13 mouse cellular contexts compared by ENCODE assay signal in the genomic region with DNA sequence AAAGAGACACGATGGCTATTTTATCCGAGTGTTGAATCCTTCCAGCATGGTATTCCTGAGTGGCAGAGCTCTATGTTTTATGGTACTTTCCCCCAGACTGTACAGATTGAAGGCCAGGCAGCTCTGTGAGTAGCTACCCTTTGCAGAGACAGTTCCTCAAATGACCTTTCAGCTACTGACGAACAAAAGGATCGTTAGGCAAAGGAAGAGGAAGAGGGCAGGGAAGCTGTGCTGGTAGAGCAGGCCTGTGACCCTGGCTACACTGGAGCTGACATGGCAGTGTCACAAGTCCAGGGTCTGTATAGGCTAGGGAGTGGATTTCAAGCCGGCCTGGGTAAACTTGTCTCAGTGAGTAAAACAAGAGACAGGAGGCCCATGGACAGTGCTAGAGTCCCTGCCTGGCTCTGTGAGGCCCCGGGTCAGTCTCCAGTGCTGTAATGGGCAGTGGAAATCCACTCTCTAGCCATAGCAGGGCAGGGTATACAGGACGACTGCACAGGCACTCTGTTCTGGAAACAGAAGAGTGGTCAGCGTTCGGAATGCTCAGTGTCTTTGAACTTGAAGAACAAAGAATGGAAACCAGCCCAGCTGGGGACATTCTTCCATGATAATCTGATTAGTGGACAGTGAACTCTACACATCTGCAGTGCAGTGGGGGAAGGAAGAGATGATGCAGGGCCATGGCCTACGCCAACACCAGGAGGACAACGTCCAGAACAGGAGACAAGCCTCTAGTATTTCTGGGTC. TPM values are rescaled to one million over a fixed set of nuclear protein-coding genes. Genes with fewer than 3 reads are reported as not detected.
DNase-seq lines count a peak whose midpoint lies in the region; ATAC-seq and TF ChIP-seq lines count a peak whose summit lies in the region.
"Had no signal": no experiment of that assay in that cellular context is flagged by ENCODE, and none has a peak within 500 bp of the region (broad histone marks: within the 10 kb centered on the region; RNA-seq: fewer than 3 reads in every experiment).

No protein-coding gene starts in this region.

- H3K36me3 ChIP-seq in heart, embryonic 15.5 days = no peaks in the 10 kb centered on the region
- H3K36me3 ChIP-seq in heart, embryonic 11.5 days (ENCODE audit: control insufficient read depth, insufficient read depth, low read length) = no peaks in the 10 kb centered on the region
- no peaks in the 10 kb centered on the region for H3K36me3 ChIP-seq in lung, postnatal 0 days (ENCODE audit: insufficient read depth, low read length)
- no peaks in the 10 kb centered on the region for H3K36me3 ChIP-seq in embryonic facial prominence, embryonic 10.5 days (replicated peaks)
- H3K36me3 ChIP-seq: neural tube, embryonic 13.5 days had no signal

- H3K4me2 ChIP-seq in heart, embryonic 15.5 days = no peak overlapping the region
- no peak overlapping the region for H3K4me2 ChIP-seq in heart, embryonic 11.5 days
- no peak overlapping the region for H3K4me2 ChIP-seq in lung, postnatal 0 days (replicated peaks; ENCODE audit: low read depth, low read length)
- H3K4me2 ChIP-seq: neural tube, embryonic 13.5 days had no signal

- H3K9me3 ChIP-seq in heart, embryonic 15.5 days (replicated peaks) = no peaks in the 10 kb centered on the region
- no peaks in the 10 kb centered on the region for H3K9me3 ChIP-seq in heart, embryonic 11.5 days (replicated peaks; ENCODE audit: control insufficient read depth, low read length)
- H3K9me3 ChIP-seq in lung, postnatal 0 days (ENCODE audit: low read length) = no peaks in the 10 kb centered on the region
- H3K9me3 ChIP-seq in embryonic facial prominence, embryonic 10.5 days = no peaks in the 10 kb centered on the region
- H3K9me3 ChIP-seq: neural tube, embryonic 13.5 days had no signal

- no peak for TF ChIP-seq EP300 in lung, postnatal 0 days (IDR thresholded peaks at IDR 0.05)

- no peak for TF ChIP-seq CTCF in lung, postnatal 0 days (IDR thresholded peaks at IDR 0.05)

- 52% methylated on average over 11 of the region's 11 CpGs for WGBS in heart, embryonic 15.5 days
- 53% methylated on average over 11 of the region's 11 CpGs for WGBS in heart, embryonic 11.5 days (ENCODE audit: insufficient replicate concordance)
- 61% methylated on average over 11 of the region's 11 CpGs for WGBS in lung, postnatal 0 days
- WGBS in embryonic facial prominence, embryonic 10.5 days = 73% methylated on average over 11 of the region's 11 CpGs

- H3K4me1 ChIP-seq in heart, embryonic 15.5 days (replicated peaks) = peaks cover 16% of the 10 kb centered on the region
- H3K4me1 ChIP-seq in heart, embryonic 11.5 days (ENCODE audit: control insufficient read depth, insufficient read depth, low read length) = peaks cover 25% of the 10 kb centered on the region
- peaks cover under 1% of the 10 kb centered on the region; the same call in 1 of the 2 replicates for H3K4me1 ChIP-seq in lung, postnatal 0 days (ENCODE audit: insufficient read depth, low read depth, low read length)
- H3K4me1 ChIP-seq in embryonic facial prominence, embryonic 10.5 days = peaks cover 36% of the 10 kb centered on the region

- ATAC-seq in heart, embryonic 15.5 days (replicated peaks; ENCODE audit: insufficient number of reproducible peaks, insufficient read depth, low FRiP score, low read depth) = no peak
- no peak for ATAC-seq in heart, embryonic 11.5 days (replicated peaks; ENCODE audit: insufficient number of reproducible peaks, low FRiP score, low TSS enrichment)
- ATAC-seq in lung, postnatal 0 days = 0 out of 2 replicates have a peak, but pooled peaks have one; percentile 25
- peak; percentile 94 for ATAC-seq in megakaryocyte, adult 5-6 weeks (ENCODE audit: poor library complexity, severe bottlenecking)
- ATAC-seq: intestine, embryonic 16.5 days had no signal

- H3K4me3 ChIP-seq in heart, embryonic 15.5 days = no peak overlapping the region
- H3K4me3 ChIP-seq in heart, embryonic 11.5 days (ENCODE audit: low read depth, low read length) = no peak overlapping the region
- no peak overlapping the region for H3K4me3 ChIP-seq in lung, postnatal 0 days (ENCODE audit: low read depth, low read length)
- H3K4me3 ChIP-seq in embryonic facial prominence, embryonic 10.5 days = no peak overlapping the region
- H3K4me3 ChIP-seq: neural tube, embryonic 13.5 days had no signal

- DNase-seq in lung, postnatal 0 days (ENCODE audit: low spot score) = no peak
- no peak for DNase-seq in lung, postnatal 25 days (ENCODE audit: low spot score)
- DNase-seq in embryonic facial prominence, embryonic 10.5 days (ENCODE audit: low spot score) = no peak
- DNase-seq in right cerebral cortex, postnatal 10 days (ENCODE audit: low spot score in 2 of 2) = no peak
- DNase-seq in lung, postnatal 10 days = no peak
- DNase-seq: cerebellum, postnatal 25 days; gastrocnemius, postnatal 14 days had no signal

- H3K27me3 ChIP-seq in heart, embryonic 15.5 days = no peaks in the 10 kb centered on the region
- no peaks in the 10 kb centered on the region for H3K27me3 ChIP-seq in heart, embryonic 11.5 days (ENCODE audit: control insufficient read depth, insufficient read depth, low read length)
- H3K27me3 ChIP-seq in lung, postnatal 0 days (replicated peaks; ENCODE audit: insufficient read depth, low read length) = no peaks in the 10 kb centered on the region
- no peaks in the 10 kb centered on the region for H3K27me3 ChIP-seq in embryonic facial prominence, embryonic 10.5 days (replicated peaks; ENCODE audit: low read depth, poor library complexity, severe bottlenecking)
- H3K27me3 ChIP-seq: CH12.LX; neural tube, embryonic 13.5 days had no signal

- no peak overlapping the region; the same call in 1 of the 2 replicates for H3K9ac ChIP-seq in heart, embryonic 15.5 days
- no peak overlapping the region for H3K9ac ChIP-seq in heart, embryonic 11.5 days (ENCODE audit: low read depth, low read length)
- no peak overlapping the region for H3K9ac ChIP-seq in lung, postnatal 0 days (replicated peaks; ENCODE audit: low read depth)
- H3K9ac ChIP-seq: neural tube, embryonic 13.5 days had no signal

- H3K27ac ChIP-seq in heart, embryonic 15.5 days = peak overlapping the region; percentile 47; the same call in 1 of the 2 replicates
- H3K27ac ChIP-seq in heart, embryonic 11.5 days (ENCODE audit: low read depth, low read length) = no peak overlapping the region
- no peak overlapping the region for H3K27ac ChIP-seq in lung, postnatal 0 days (ENCODE audit: low read length)
- H3K27ac ChIP-seq in embryonic facial prominence, embryonic 10.5 days (replicated peaks) = peak overlapping the region; percentile 59; the same call in 1 of the 2 replicates
- H3K27ac ChIP-seq: neural tube, embryonic 13.5 days had no signal

RNA-seq across cellular contexts. Expression of a gene that starts 51.3 kb away (rescaled TPM):
- polyA plus RNA-seq in heart, embryonic 15.5 days (2015; fragmentation: Nextera tagmentation; extraction: Ambion mirVana) = 6.8 and 9.9 TPM in 2 replicates
- 10.3 and 12.2 TPM in 2 replicates for polyA plus RNA-seq in heart, embryonic 11.5 days (2014; fragmentation: Nextera tagmentation; extraction: Ambion mirVana)
- polyA plus RNA-seq in lung, postnatal 0 days (2015; fragmentation: Nextera tagmentation; extraction: Ambion mirVana) = 8.0 and 8.2 TPM in 2 replicates
- 14.5 and 16.3 TPM in 2 replicates for polyA plus RNA-seq in embryonic facial prominence, embryonic 10.5 days (2016; fragmentation: Nextera tagmentation; extraction: Ambion mirVana)
- 8.1 and 9.8 TPM in 2 replicates for total RNA-seq in megakaryocyte, adult 5-6 weeks (2015)
- 4.6 and 5.1 TPM in 2 replicates for total RNA-seq in megakaryocyte, adult 5-6 weeks (2017)

Comparison
In these comparisons a context has a peak if more than half of its experiments do, and no peak if none do; other contexts are left out.
1. H3K27ac ChIP-seq: peak in heart, embryonic 15.5 days (single experiment) and embryonic facial prominence, embryonic 10.5 days (single experiment); none in heart, embryonic 11.5 days (single experiment) and lung, postnatal 0 days (single experiment).
2. ATAC-seq: peak in lung, postnatal 0 days (single experiment) and megakaryocyte, adult 5-6 weeks (single experiment); none in heart, embryonic 15.5 days (single experiment) and heart, embryonic 11.5 days (single experiment).